Mouse (Mus musculus): ENCODE results near the gene Fbxl17. TPM values are rescaled to one million over a fixed set of nuclear protein-coding genes. Genes with fewer than 3 reads are reported as not detected.

Gene Fbxl17
- total and polyA plus RNA-seq, 2 experiments from 2014 or later, result 10.7 to 32.0 TPM

- Histone ChIP-seq H3K9ac (no peak overlapping the region), H3K36me3 (ENCODE audit: insufficient read depth) (no peaks in the 10 kb centered on the region), H3K9me3 (ENCODE audit: low read length) (no peaks in the 10 kb centered on the region), H3K27ac (ENCODE audit: low read depth, low read length) (no peak overlapping the region), H3K4me3 (ENCODE audit: low read depth, low read length) (no peak overlapping the region), H3K4me1 (ENCODE audit: insufficient read depth) (no peaks in the 10 kb centered on the region), H3K4me2 (ENCODE audit: low read depth) (no peak overlapping the region), H3K27me3 (ENCODE audit: insufficient read depth, low read length) (no peaks in the 10 kb centered on the region)
- TF ChIP-seq CTCF (IDR thresholded peaks at IDR 0.05; ENCODE audit: low read depth), result no peak
- WGBS, result 34% methylated on average over 5 of the region's 5 CpGs
- DNase-seq, result no peak
- ATAC-seq, result no peak
Observed at GRCm38 (mm10) chr17:63062785-63063184, 437.0 kb downstream of the Fbxl17 start.

- no peaks in the 10 kb centered on the region for H3K4me1 ChIP-seq (ENCODE audit: insufficient read depth)
- H3K36me3 ChIP-seq (ENCODE audit: insufficient read depth), result no peaks in the 10 kb centered on the region
- no peak overlapping the region for H3K4me2 ChIP-seq (ENCODE audit: low read depth)
- no peak overlapping the region for H3K4me3 ChIP-seq (ENCODE audit: low read depth, low read length)
- WGBS, result 90% methylated on average over 3 of the region's 3 CpGs
- H3K27ac ChIP-seq (ENCODE audit: low read depth, low read length), result no peak overlapping the region
- no peak for TF ChIP-seq CTCF (IDR thresholded peaks at IDR 0.05; ENCODE audit: low read depth)
- ATAC-seq, result no peak
- no peak overlapping the region for H3K9ac ChIP-seq
- DNase-seq, result no peak
- H3K27me3 ChIP-seq (ENCODE audit: insufficient read depth, low read length), result no peaks in the 10 kb centered on the region
- H3K9me3 ChIP-seq (ENCODE audit: low read length), result no peaks in the 10 kb centered on the region
Observed at GRCm38 (mm10) chr17:63061786-63062185, 438.0 kb downstream of the Fbxl17 start.

DNA sequence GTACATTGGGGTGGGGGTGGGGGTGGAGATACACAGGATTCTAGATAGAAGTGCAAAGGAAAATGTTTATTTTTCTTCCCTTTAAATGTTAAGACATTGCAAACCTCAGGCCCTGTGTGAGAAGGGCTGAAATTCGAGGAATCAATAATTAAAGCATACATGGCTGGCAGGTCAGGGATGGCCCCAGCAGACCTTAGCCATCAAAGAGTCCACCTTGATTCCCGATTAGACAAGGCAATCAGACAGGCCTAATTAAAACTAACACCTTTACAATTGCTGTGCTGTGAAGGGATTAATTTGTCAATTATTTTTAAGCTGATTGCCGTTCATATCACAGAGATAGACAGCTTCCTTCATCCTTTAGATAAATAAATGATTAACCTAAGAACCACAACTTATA, 439.0 kb downstream of the Fbxl17 start:
- no peak for TF ChIP-seq CTCF (IDR thresholded peaks at IDR 0.05; ENCODE audit: low read depth)
- H3K9me3 ChIP-seq (ENCODE audit: low read length), result no peaks in the 10 kb centered on the region
- no peak overlapping the region for H3K4me2 ChIP-seq (ENCODE audit: low read depth)
- no peak overlapping the region for H3K27ac ChIP-seq (ENCODE audit: low read depth, low read length)
- no peak overlapping the region for H3K9ac ChIP-seq
- H3K36me3 ChIP-seq (ENCODE audit: insufficient read depth), result no peaks in the 10 kb centered on the region
- no peak overlapping the region for H3K4me3 ChIP-seq (ENCODE audit: low read depth, low read length)
- ATAC-seq, result no peak
- H3K4me1 ChIP-seq (ENCODE audit: insufficient read depth), result no peaks in the 10 kb centered on the region
- 35% methylated on average over 3 of the region's 3 CpGs for WGBS
- DNase-seq, result no peak
- H3K27me3 ChIP-seq (ENCODE audit: insufficient read depth, low read length), result no peaks in the 10 kb centered on the region

DNA sequence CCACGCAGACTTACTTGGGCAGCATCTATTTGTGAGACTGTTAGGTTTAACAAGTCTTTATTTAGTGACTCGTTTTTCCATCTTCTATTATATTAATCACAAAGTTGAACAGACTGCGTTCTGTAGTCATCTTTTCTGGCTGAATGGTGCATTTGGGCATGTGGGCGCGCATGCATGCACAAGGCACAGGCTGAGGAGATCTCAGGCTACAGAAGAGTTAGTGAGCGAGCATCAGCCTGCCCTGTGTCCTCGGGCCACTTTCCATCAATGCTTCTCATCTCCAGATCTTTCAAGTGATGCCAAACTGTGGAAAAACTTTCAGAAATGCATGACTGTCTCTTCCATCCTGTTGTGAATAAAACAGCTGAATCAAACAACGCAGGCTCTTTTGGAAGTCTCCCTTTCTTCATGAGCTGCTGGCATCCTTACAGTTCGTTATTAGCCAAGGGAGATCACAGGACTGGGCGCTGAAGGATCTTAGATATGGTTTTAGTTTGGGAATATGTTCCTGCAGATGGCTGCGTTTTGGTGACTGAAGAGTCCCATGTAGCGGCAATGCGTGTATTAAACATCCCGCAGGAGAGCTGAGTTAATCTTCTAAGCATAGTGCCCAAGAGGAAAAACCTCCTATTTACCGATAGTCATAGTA, 442.0 kb downstream of the Fbxl17 start:
- WGBS, result 53% methylated on average over 15 of the region's 15 CpGs
- H3K9ac ChIP-seq, result no peak overlapping the region
- no peaks in the 10 kb centered on the region for H3K4me1 ChIP-seq (ENCODE audit: insufficient read depth)
- ATAC-seq (peak; percentile 42; the same call in 1 of the 2 replicates), DNase-seq (peak; percentile 35)
- no peaks in the 10 kb centered on the region for H3K9me3 ChIP-seq (ENCODE audit: low read length)
- TF ChIP-seq CTCF (IDR thresholded peaks at IDR 0.05; ENCODE audit: low read depth), result no peak
- no peak overlapping the region for H3K4me2 ChIP-seq (ENCODE audit: low read depth)
- H3K27ac ChIP-seq (ENCODE audit: low read depth, low read length), result peak overlapping the region; percentile 29; the same call in 1 of the 2 replicates
- no peaks in the 10 kb centered on the region for H3K36me3 ChIP-seq (ENCODE audit: insufficient read depth)
- H3K27me3 ChIP-seq (ENCODE audit: insufficient read depth, low read length), result no peaks in the 10 kb centered on the region
- no peak overlapping the region for H3K4me3 ChIP-seq (ENCODE audit: low read depth, low read length)

GRCm38 (mm10) chr17:63056976-63057375, 442.8 kb downstream of the Fbxl17 start:
- TF ChIP-seq CTCF (IDR thresholded peaks at IDR 0.05; ENCODE audit: low read depth), result no peak
- H3K4me2 ChIP-seq (ENCODE audit: low read depth), result no peak overlapping the region
- WGBS, result 94% methylated on average over 3 of the region's 3 CpGs

DNA sequence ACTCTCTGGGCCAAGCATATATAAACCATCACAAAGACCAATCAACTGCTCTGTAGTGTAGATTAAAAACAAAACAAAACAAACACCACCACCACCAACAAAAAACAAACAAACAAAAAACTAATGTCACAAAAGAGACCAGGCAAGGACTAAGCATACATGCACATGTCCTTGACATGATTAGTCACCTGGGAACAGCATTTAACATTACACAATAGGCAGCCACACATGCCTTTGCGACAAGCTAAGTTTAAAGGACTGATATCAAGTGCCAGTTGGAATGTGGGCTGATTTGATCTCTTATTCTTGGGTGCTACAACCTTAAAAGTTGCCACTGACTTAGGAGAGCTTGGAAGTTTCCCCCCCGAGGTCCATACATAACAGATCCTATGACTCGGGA, 446.5 kb downstream of the Fbxl17 start:
- Histone ChIP-seq H3K27me3 (ENCODE audit: insufficient read depth, low read length) (no peaks in the 10 kb centered on the region), H3K9me3 (ENCODE audit: low read length) (no peaks in the 10 kb centered on the region), H3K9ac (no peak overlapping the region), H3K27ac (ENCODE audit: low read depth, low read length) (no peak overlapping the region), H3K36me3 (ENCODE audit: insufficient read depth) (no peaks in the 10 kb centered on the region), H3K4me1 (ENCODE audit: insufficient read depth) (no peaks in the 10 kb centered on the region), H3K4me2 (ENCODE audit: low read depth) (no peak overlapping the region), H3K4me3 (ENCODE audit: low read depth, low read length) (no peak overlapping the region)
- no peak for DNase-seq
- ATAC-seq, result no peak
- 87% methylated on average over 3 of the region's 3 CpGs for WGBS
- TF ChIP-seq CTCF (IDR thresholded peaks at IDR 0.05; ENCODE audit: low read depth), result no peak

More at GRCm38 (mm10) chr17:63056976-63057375, 442.8 kb downstream of the Fbxl17 start:
- no peak for DNase-seq
- H3K27me3 ChIP-seq (ENCODE audit: insufficient read depth, low read length), result no peaks in the 10 kb centered on the region
- no peak overlapping the region for H3K4me3 ChIP-seq (ENCODE audit: low read depth, low read length)
- no peak overlapping the region for H3K9ac ChIP-seq
- H3K4me1 ChIP-seq (ENCODE audit: insufficient read depth), result no peaks in the 10 kb centered on the region
- no peaks in the 10 kb centered on the region for H3K36me3 ChIP-seq (ENCODE audit: insufficient read depth)
- H3K27ac ChIP-seq (ENCODE audit: low read depth, low read length), result no peak overlapping the region
- ATAC-seq, result no peak
- H3K9me3 ChIP-seq (ENCODE audit: low read length), result no peaks in the 10 kb centered on the region

- no peaks in the 10 kb centered on the region for H3K9me3 ChIP-seq (ENCODE audit: low read length)
- no peak for TF ChIP-seq CTCF (IDR thresholded peaks at IDR 0.05; ENCODE audit: low read depth)
- no peak overlapping the region for H3K9ac ChIP-seq
- no peak overlapping the region for H3K4me3 ChIP-seq (ENCODE audit: low read depth, low read length)
- DNase-seq (no peak), ATAC-seq (no peak)
- H3K27me3 ChIP-seq (ENCODE audit: insufficient read depth, low read length), result no peaks in the 10 kb centered on the region
- 79% methylated on average over 3 of the region's 3 CpGs for WGBS
- no peaks in the 10 kb centered on the region for H3K4me1 ChIP-seq (ENCODE audit: insufficient read depth)
- H3K27ac ChIP-seq (ENCODE audit: low read depth, low read length), result no peak overlapping the region
- no peaks in the 10 kb centered on the region for H3K36me3 ChIP-seq (ENCODE audit: insufficient read depth)
- no peak overlapping the region for H3K4me2 ChIP-seq (ENCODE audit: low read depth)
Observed at GRCm38 (mm10) chr17:63046401-63046800, 453.4 kb downstream of the Fbxl17 start.

All from forebrain, postnatal 0 days (tissue).